Mouse (Mus musculus): ENCODE measurements around the gene AL732309.1.

The AL732309.1 gene

GRCm38 (mm10) chr2:25211121-25211670 is 35.5 kb downstream of the AL732309.1 start, which contains the start of gene Nelfb:
Nelfb (minus strand) TSS chr2:25211489.
- peak; percentile 87 for DNase-seq

- DNase-seq, result no peak
Observed at GRCm38 (mm10) chr2:25210686-25211085, 36.0 kb downstream of the AL732309.1 start.

- DNase-seq, result no peak
Observed at GRCm38 (mm10) chr2:25207593-25207992, 39.1 kb downstream of the AL732309.1 start.

GRCm38 (mm10) chr2:25203631-25204214 is 42.9 kb downstream of the AL732309.1 start:
- DNase-seq, result no peak

GRCm38 (mm10) chr2:25200631-25201030 is 46.0 kb downstream of the AL732309.1 start:
- no peak for DNase-seq

GRCm38 (mm10) chr2:25197946-25198345 is 48.7 kb downstream of the AL732309.1 start:
- no peak for DNase-seq

- DNase-seq, result no peak
Observed at GRCm38 (mm10) chr2:25197191-25197590, 49.5 kb downstream of the AL732309.1 start.

GRCm38 (mm10) chr2:25196172-25196954 is 50.3 kb downstream of the AL732309.1 start, which contains the start of gene Tor4a:
Tor4a (minus strand) TSS chr2:25196886.
- no peak for DNase-seq

- no peak for DNase-seq
Observed at GRCm38 (mm10) chr2:25195211-25196156, 51.2 kb downstream of the AL732309.1 start.
